Mouse (Mus musculus) embryonic fibroblast, embryonic 13.5 days (primary cell): ENCODE data around the gene Lsm10.

Source experiments
- CTCF ChIP-seq: IDR thresholded peaks from 2 replicates; pipeline ENCODE4 v1.5.1; 2011; ENCODE audit warnings: mild to moderate bottlenecking, control low read depth, low read length, moderate library complexity, borderline replicate concordance; ENCODE audit not compliant: insufficient read depth
- POLR2A ChIP-seq: IDR thresholded peaks from 2 replicates; pipeline ENCODE4 v1.6.1; 2011; ENCODE audit warnings: low read depth, mild to moderate bottlenecking, control low read depth, low read length, moderate library complexity

DNA sequence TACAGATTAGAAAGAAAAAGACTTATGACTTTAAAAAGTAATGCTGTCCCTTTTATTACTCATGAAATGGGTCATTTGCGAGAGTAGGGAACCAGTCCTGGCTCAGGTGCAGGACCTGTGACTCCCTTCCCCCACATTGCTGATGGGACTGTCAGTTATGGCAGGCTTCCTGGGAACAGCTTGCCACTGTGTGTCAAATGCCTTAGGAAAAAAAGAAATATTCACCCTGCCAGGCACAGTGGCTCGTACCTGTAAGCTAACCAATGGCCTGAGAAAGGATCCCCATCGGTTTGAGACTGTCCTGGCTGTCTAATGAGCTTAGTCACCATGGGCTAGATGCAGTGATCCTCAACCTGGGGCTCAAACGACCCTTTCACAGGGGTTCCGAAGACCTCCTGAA lies 23.6 kb downstream of the Lsm10 start:
- TF ChIP-seq CTCF (no peak), POLR2A (no peak)
